Mouse (Mus musculus): Measurements from ENCODE around the gene Gm4216. TPM values are rescaled to one million over a fixed set of nuclear protein-coding genes. Genes with fewer than 3 reads are reported as not detected.
"Not testable (repeated sequence)": the region's sequence is repeated elsewhere in the genome, so short reads cannot be mapped to it uniquely, and the experiment has no call there.

The Gm4216 gene
- not detected in 2 replicates for polyA plus RNA-seq (2015; fragmentation: Nextera tagmentation; extraction: Ambion mirVana)

- not testable (repeated sequence) for H3K9ac ChIP-seq; H3K4me1 ChIP-seq; H3K27me3 ChIP-seq; H3K27ac ChIP-seq; H3K36me3 ChIP-seq; ATAC-seq (ENCODE audit: insufficient number of reproducible peaks, insufficient read depth, low FRiP score, low TSS enrichment, low read depth); H3K4me2 ChIP-seq; H3K9me3 ChIP-seq; H3K4me3 ChIP-seq
- WGBS: no CpG with 5 or more reads among the region's 3 CpGs
These were observed at the start of gene Gm4216 for GRCm38 (mm10) chr7:23019823-23020222. Gm4216 (minus strand) TSS chr7:23019923.

- not testable (repeated sequence) for H3K4me1 ChIP-seq; H3K27me3 ChIP-seq; H3K27ac ChIP-seq; H3K4me3 ChIP-seq; H3K9ac ChIP-seq; H3K36me3 ChIP-seq; H3K9me3 ChIP-seq; ATAC-seq (ENCODE audit: insufficient number of reproducible peaks, insufficient read depth, low FRiP score, low TSS enrichment, low read depth); H3K4me2 ChIP-seq
- WGBS: no CpG with 5 or more reads among the region's 1 CpGs
These were observed 47.6 kb upstream of the Gm4216 start, which contains the start of gene Gm8720 for GRCm38 (mm10) chr7:23067356-23067755. Gm8720 (minus strand) TSS chr7:23067456.

GRCm38 (mm10) chr7:23055240-23055639, 35.5 kb upstream of the Gm4216 start, which contains the start of gene Vmn1r163:
Vmn1r163 (plus strand) TSS chr7:23055540.
- H3K4me3 ChIP-seq; H3K27ac ChIP-seq; H3K9ac ChIP-seq; H3K36me3 ChIP-seq; ATAC-seq (ENCODE audit: insufficient number of reproducible peaks, insufficient read depth, low FRiP score, low TSS enrichment, low read depth); H3K9me3 ChIP-seq; H3K4me2 ChIP-seq; H3K27me3 ChIP-seq; H3K4me1 ChIP-seq: not testable (repeated sequence)
- WGBS: no CpG with 5 or more reads among the region's 1 CpGs

GRCm38 (mm10) chr7:22984573-22984972, 35.1 kb downstream of the Gm4216 start, which contains the start of gene Gm4214:
Gm4214 (minus strand) TSS chr7:22984673.
- H3K4me1 ChIP-seq; H3K27me3 ChIP-seq; H3K9ac ChIP-seq; H3K9me3 ChIP-seq; ATAC-seq (ENCODE audit: insufficient number of reproducible peaks, insufficient read depth, low FRiP score, low TSS enrichment, low read depth); H3K27ac ChIP-seq; H3K36me3 ChIP-seq; H3K4me3 ChIP-seq; H3K4me2 ChIP-seq: not testable (repeated sequence)
- no CpG with 5 or more reads among the region's 5 CpGs for WGBS

Other genes with a start within 250 kb of the Gm4216 start
- not detected in 2 replicates for gene Vmn1r158, start 229.1 kb downstream of the Gm4216 start, polyA plus RNA-seq (2015; fragmentation: Nextera tagmentation; extraction: Ambion mirVana)
- not detected in 2 replicates for gene Vmn1r159, start 176.3 kb downstream of the Gm4216 start, polyA plus RNA-seq (2015; fragmentation: Nextera tagmentation; extraction: Ambion mirVana)
- not detected in 2 replicates for gene Vmn1r160, start 148.7 kb downstream of the Gm4216 start, polyA plus RNA-seq (2015; fragmentation: Nextera tagmentation; extraction: Ambion mirVana)
- not detected in 2 replicates for gene Gm4214, start 35.2 kb downstream of the Gm4216 start, polyA plus RNA-seq (2015; fragmentation: Nextera tagmentation; extraction: Ambion mirVana)
- not detected in 2 replicates for gene Vmn1r163, start 35.6 kb upstream of the Gm4216 start, polyA plus RNA-seq (2015; fragmentation: Nextera tagmentation; extraction: Ambion mirVana)
- not detected in 2 replicates for gene Gm8720, start 47.5 kb upstream of the Gm4216 start, polyA plus RNA-seq (2015; fragmentation: Nextera tagmentation; extraction: Ambion mirVana)
- not detected in 2 replicates for gene Gm10662, start 124.6 kb upstream of the Gm4216 start, polyA plus RNA-seq (2015; fragmentation: Nextera tagmentation; extraction: Ambion mirVana)
- gene Vmn1r165, start 197.4 kb upstream of the Gm4216 start, polyA plus RNA-seq (2015; fragmentation: Nextera tagmentation; extraction: Ambion mirVana): not detected in 2 replicates
- not detected in 2 replicates for gene Vmn1r166, start 231.8 kb upstream of the Gm4216 start, polyA plus RNA-seq (2015; fragmentation: Nextera tagmentation; extraction: Ambion mirVana)

All from embryonic facial prominence, embryonic 13.5 days (tissue).